Mouse (Mus musculus) heart, postnatal 25 days (tissue): ENCODE results near the gene Gm20696. TPM values are rescaled to one million over a fixed set of nuclear protein-coding genes. Genes with fewer than 3 reads are reported as not detected.

Source experiments
- DNase-seq: peaks from one replicate; pipeline ENCODE4 v3.0.0; 2022; ENCODE audit warnings: low spot score
- intact Hi-C: fragments of 180-260 bp; cut with DNase I; formaldehyde crosslinking; loops from one replicate; pipeline ENCODE4 v1.15.1; 2025
- total RNA-seq, 2 experiments: library from RNA; stranded (reverse); gene quantifications; 2 replicates each; pipeline ENCODE4 v1.2.3; 2021

The Gm20696 gene
- total RNA-seq, 2 experiments from 2014 or later: 1.5 to 2.7 TPM

DNA sequence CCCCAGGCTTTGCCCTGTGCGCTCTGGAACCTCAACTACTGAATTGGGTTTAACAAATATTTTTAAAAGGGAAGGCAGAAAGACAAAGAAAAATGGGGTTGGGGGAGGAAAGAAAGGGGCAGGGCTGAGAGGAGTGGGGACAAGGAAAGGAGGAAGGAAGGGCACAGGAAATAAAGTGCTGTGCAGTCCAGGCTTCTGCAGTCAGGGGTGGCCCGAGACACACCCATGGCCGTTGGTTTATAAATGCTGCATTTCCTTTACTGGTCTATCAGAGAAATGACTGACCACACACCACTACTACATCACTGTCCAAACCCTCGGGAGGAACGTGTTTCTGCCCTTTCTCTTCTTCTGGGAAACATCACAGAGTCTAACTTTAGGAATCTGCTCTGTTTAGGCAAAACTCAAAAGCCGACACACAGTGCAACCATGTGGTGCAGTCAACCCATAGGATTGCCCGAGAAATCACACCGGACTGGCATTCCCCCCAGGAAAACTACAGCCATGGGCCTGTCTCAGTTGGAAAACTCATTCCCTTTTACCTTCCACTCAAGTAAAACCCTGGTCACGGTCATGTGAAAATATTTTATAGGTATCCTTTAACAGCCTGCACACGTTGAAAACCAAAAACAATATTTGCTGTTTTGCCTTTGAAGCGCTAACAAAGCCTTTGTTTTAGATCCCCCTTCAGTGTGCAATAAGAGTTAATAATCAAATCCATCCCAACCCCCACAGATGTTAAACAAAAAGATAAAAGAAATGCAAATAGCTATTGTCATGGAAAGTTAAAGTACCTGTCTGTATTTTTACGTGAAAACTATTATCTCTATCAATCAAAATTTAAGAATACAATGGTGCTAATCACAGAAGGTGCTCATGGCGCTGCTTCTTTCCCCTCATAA, 402.2 kb downstream of the Gm20696 start:
- intact Hi-C loops: loop anchor here (5.0 kb wide), 1 partner anchor 258 kb away; the partner anchor contains the start of gene Foxp1
- DNase-seq: no peak

DNA sequence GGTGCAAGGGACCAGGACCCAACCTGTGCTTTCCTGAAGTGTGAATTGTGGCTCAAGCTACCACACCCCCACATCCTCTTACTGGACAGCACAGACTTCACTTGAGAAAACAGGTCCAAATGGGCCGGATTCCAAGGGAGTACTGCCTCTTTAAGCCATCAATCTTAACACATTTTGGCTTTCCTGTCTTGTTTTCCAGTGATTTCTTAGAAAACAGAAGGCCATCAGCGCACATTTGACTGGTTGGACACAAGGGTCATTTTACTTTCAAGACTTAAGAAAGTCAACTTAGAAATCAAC, 402.8 kb downstream of the Gm20696 start:
- no peak for DNase-seq
- intact Hi-C loops: no loop called here

DNA sequence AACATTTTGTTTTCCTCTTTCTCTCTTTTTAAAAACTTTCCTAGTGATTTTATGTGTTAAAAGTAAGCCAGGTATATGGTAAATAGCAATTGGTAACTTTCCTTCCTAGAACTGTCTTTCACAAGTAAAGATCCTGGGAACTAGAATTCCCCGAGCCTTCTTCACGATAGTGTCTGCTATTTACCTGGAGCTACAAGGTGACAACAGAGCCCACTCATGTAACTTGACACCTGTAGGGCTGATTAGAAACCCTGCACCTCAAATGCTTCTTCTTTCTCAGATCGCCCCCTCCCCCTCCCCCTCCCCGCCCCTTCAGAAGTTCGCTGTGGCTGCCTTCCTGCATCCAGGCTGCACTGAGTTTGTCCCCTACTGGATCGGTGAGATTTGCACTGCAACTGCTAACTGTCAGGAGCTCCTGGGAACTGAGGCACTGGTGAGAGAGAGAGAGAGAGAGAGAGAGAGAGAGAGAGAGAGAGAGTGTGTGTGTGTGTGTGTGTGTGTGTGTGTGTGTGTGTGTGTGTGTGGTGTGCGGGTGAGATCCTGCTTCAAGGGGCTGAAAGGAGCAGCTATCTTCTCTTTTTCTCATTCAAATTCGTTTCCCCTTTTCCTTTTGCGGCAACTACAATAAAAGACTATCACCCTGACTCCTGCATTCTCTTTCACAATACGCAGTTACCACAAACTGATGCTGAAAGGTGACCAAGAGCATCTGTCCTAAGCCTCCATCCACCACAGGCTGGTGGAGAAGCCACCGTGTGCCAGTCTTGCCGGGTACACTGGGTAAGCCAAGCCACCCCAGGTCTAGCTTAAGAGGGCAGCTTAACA, 403.3 kb downstream of the Gm20696 start:
- intact Hi-C loops: no loop called here
- no peak for DNase-seq

DNA sequence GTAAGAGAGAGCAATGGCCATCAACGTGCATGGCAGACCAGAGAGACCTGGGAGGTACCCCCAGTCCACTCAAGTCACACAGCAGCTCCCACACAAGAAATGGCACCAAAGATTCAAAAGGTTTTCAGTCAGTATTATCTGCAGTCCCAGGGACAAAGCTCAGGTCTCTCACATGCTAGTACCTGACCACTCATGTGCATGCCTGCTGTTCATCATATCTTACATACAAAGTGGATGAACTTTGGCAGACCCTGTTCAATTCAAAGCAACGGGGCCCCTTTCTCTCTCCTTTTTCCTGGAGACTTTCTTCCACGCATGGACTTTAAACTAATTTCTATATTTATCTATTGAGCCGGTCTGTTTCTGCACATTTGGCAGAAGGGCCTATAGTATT, 404.9 kb downstream of the Gm20696 start:
- no peak for DNase-seq
- intact Hi-C loops: no loop called here

GRCm38 (mm10) chr6:99260941-99261736, 405.5 kb downstream of the Gm20696 start:
- DNase-seq: no peak
- intact Hi-C loops: no loop called here

- intact Hi-C loops: loop anchor here (10.0 kb wide), 1 partner anchor 284 kb away; no protein-coding TSS in a partner anchor
Observed at GRCm38 (mm10) chr6:99258346-99258745, 408.3 kb downstream of the Gm20696 start.

GRCm38 (mm10) chr6:99257676-99258075, 408.9 kb downstream of the Gm20696 start:
- intact Hi-C loops: loop anchor here (10.0 kb wide), 1 partner anchor 283 kb away; no protein-coding TSS in a partner anchor

More at GRCm38 (mm10) chr6:99258346-99258745, 408.3 kb downstream of the Gm20696 start:
- DNase-seq: no peak

DNA sequence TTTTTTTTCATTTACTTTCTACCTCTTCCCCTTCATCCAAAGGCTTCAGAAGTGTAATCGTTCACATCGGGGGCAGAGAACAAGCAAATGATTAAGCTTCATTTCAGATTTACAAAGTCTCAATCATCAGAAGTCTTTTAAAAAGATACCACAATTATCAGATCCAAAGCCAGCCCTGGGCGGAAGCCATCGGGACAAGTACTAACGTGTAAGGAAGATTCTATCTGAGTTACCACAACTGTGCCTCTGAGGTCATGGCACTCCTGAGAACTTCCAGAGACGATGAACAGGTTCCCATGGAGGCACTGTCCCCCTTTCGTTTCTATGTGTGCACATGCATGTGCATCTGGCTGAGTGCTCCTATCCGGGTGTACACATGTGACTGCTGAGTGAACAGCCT, 413.3 kb downstream of the Gm20696 start:
- DNase-seq: no peak
- intact Hi-C loops: loop anchor here (10.0 kb wide), 1 partner anchor 279 kb away; no protein-coding TSS in a partner anchor

More at GRCm38 (mm10) chr6:99257676-99258075, 408.9 kb downstream of the Gm20696 start:
- DNase-seq: no peak

GRCm38 (mm10) chr6:99252816-99253215, 413.8 kb downstream of the Gm20696 start:
- no peak for DNase-seq
- intact Hi-C loops: loop anchor here (10.0 kb wide), 1 partner anchor 278 kb away; no protein-coding TSS in a partner anchor

GRCm38 (mm10) chr6:99251924-99252323, 414.7 kb downstream of the Gm20696 start:
- intact Hi-C loops: loop anchor here (10.0 kb wide), 1 partner anchor 277 kb away; no protein-coding TSS in a partner anchor
- DNase-seq: no peak

- intact Hi-C loops: loop anchor here (10.0 kb wide), 1 partner anchor 276 kb away; no protein-coding TSS in a partner anchor
- no peak for DNase-seq
Observed at GRCm38 (mm10) chr6:99251222-99251621, 415.4 kb downstream of the Gm20696 start.

DNA sequence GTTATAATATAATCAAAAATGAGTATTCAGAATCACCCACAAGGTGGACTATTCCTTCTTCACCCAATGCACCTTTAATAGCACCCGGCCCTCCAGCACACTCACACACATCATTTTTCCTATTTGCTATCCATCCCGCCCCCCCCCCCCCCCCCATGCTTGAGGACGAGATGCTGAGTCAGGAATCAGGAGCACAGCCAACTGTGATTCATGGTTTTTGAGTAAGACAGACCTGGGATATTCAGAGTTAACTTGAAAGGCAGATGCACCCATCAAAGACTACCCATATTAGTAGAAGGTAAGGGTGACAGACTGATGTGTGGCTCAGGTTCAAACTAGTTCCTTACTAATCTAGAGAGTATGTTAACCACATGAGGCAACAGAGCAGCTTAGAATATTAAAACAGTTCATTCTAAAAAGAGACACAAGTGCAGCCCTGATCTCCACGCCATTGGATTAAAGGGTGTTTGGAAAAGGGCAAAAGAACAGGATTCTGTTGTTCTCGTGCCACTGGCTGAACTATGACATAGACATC, 417.0 kb downstream of the Gm20696 start:
- DNase-seq: no peak
- intact Hi-C loops: loop anchor here (10.0 kb wide), 1 partner anchor 275 kb away; no protein-coding TSS in a partner anchor

- intact Hi-C loops: no loop called here
Observed at GRCm38 (mm10) chr6:99248396-99248795, 418.2 kb downstream of the Gm20696 start.

GRCm38 (mm10) chr6:99241625-99242395, 424.8 kb downstream of the Gm20696 start:
- DNase-seq: no peak
- intact Hi-C loops: no loop called here

More at GRCm38 (mm10) chr6:99248396-99248795, 418.2 kb downstream of the Gm20696 start:
- DNase-seq: no peak

- intact Hi-C loops: no loop called here
- no peak for DNase-seq
Observed at GRCm38 (mm10) chr6:99240764-99241163, 425.8 kb downstream of the Gm20696 start.

GRCm38 (mm10) chr6:99235588-99235987, 431.0 kb downstream of the Gm20696 start:
- intact Hi-C loops: no loop called here
- no peak for DNase-seq

DNA sequence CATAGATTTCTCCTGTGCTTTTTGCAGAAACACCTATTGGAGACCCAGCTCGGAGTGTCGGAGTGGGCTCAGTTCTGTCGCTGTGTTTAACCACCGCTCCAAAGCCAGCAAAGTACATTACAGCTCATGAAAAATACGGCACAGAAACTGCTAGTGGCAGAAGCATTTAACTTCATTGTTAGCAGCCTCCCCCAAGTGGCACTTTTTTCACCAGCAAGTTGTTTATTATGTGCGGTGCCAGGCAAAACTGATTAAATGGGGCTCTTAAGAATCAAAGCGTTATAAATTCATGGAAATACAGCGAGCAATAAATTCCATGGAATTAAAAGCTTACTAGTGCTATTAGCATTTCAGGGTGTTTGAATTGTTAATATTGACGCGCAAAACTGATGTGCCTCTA, 433.2 kb downstream of the Gm20696 start:
- no peak for DNase-seq
- intact Hi-C loops: no loop called here

DNA sequence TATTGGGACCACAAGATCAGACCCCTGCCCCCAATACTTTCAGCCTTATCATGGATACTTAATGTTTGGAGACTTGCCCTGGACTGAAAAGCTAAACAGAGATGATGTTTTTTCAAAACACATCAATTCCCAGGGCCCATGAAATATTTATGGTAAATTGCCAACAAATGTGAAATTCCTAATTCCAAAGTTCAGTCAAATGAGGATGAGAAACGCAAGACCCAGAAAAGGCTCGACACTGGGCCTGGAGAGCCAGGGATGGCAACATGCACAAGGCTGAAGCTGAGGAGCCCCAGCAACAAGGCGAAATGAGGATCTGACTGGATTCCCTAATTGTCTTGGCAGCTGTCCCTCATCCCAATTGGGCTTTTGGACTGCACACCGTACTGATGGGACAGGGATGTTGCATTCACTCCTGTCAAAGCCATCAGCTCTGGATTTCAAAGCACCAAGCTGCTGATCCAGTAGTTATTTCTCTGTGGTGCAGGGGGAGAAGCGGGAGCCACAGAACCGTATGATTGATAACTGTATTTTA, 438.2 kb downstream of the Gm20696 start:
- DNase-seq: no peak
- intact Hi-C loops: no loop called here
